Mouse (Mus musculus): ENCODE data around the gene Kiss1. TPM values are rescaled to one million over a fixed set of nuclear protein-coding genes. Genes with fewer than 3 reads are reported as not detected.

Kiss1 gene
- not detected in 2 replicates for polyA plus RNA-seq (2014; fragmentation: Nextera tagmentation; extraction: Ambion mirVana)

DNA sequence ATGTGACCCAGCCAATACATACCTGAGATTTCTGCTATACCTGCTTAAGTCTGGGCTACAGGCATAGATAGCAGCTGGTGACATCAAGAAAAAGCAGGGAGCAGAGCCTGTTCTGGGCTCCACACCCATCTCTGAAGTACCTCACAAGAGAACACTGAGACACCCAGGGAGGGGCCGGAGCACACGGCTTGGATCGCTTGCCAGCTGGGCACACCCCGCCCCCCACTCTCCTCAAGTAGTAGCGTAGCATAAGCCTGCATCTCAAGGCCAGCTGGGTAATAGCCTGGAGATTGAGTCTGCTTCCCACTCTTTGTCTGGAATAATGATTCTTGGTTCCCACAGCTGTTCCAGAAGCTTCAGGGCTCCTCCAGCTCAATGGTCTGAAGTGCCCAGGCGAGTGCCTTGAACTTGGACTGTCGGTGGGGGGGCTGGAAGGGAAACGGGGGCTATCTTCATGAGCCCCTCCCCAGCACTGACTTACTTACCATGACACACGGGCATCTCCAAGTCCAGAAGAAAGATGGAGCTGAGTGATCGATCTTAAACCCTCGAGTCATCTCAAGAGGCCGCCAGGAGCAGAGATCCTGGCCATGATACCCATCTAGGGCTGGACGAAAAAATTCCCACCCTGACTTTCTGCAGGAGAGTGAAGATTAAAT, at the start of gene Kiss1:
Gene Kiss1, plus strand, starts transcription at position 609 of the 659 bp plus-strand sequence.
- WGBS = 72% methylated on average over 13 of the region's 13 CpGs
- no peaks in the 10 kb centered on the region for H3K27me3 ChIP-seq (ENCODE audit: control insufficient read depth, insufficient read depth, low read length)
- H3K4me1 ChIP-seq (replicated peaks; ENCODE audit: control insufficient read depth, insufficient read depth, low read length) = no peaks in the 10 kb centered on the region
- ATAC-seq (ENCODE audit: low FRiP score) (no peak), DNase-seq (ENCODE audit: low spot score) (no peak)
- no peaks in the 10 kb centered on the region for H3K36me3 ChIP-seq (replicated peaks; ENCODE audit: control insufficient read depth, insufficient read depth)
- no peak within 1 kb of the TSS for H3K4me3 ChIP-seq (replicated peaks; ENCODE audit: low read length)
- H3K27ac ChIP-seq = no peak within 1 kb of the TSS
- H3K9me3 ChIP-seq (ENCODE audit: control insufficient read depth, low read length) = no peaks in the 10 kb centered on the region
- H3K9ac ChIP-seq = no peak within 1 kb of the TSS
- no peak within 1 kb of the TSS for H3K4me2 ChIP-seq (replicated peaks)

DNA sequence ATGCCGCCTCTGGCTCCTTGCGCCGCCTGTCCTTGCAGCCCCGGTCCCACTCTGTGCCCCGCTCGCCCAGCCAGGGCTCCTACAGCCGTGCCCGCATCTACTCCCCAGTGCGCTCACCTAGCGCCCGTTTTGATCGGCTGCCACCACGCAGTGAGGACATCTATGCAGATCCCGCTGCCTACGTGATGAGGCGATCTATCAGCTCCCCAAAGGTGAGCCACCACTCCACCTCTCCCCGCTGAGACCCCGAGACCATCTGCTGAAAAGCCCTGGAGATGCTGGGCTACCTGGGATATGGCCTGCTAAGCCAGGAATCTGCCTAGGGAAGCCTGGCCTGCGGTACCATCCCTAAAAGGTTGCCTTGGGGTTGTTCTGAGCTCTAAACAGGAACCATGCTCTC, 47.5 kb upstream of the Kiss1 start:
- no peaks in the 10 kb centered on the region for H3K9me3 ChIP-seq (ENCODE audit: control insufficient read depth, low read length)
- ATAC-seq (ENCODE audit: low FRiP score) = no peak
- H3K27ac ChIP-seq = no peak overlapping the region
- no peak overlapping the region for H3K4me2 ChIP-seq (replicated peaks)
- peaks cover 66% of the 10 kb centered on the region for H3K36me3 ChIP-seq (replicated peaks; ENCODE audit: control insufficient read depth, insufficient read depth)
- DNase-seq (ENCODE audit: low spot score) = no peak
- no peak overlapping the region for H3K4me3 ChIP-seq (replicated peaks; ENCODE audit: low read length)
- no peak overlapping the region for H3K9ac ChIP-seq
- H3K27me3 ChIP-seq (ENCODE audit: control insufficient read depth, insufficient read depth, low read length) = no peaks in the 10 kb centered on the region
- WGBS = 89% methylated on average over 19 of the region's 19 CpGs
- H3K4me1 ChIP-seq (replicated peaks; ENCODE audit: control insufficient read depth, insufficient read depth, low read length) = 0 out of 2 replicates have a peak, but pooled peaks cover 6% of the 10 kb centered on the region

DNA sequence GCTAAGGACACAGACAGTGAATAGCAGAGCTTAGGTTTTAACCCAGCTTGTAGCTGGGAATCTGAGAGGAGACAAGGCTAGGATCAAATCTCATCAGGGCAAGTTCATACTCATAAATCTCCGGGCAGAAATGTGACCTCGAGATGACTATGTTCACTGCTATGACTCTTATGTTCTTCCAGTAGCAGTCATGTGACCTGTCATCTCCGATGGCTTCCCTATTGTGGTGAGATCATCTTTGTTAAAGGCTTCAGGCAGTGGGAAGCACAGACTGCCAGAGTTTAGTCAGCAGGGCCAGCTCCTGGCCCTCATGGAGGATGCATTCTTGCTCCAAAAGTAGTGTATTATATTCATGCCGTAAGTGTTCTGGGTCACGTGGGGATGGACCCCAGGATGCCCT, 44.7 kb upstream of the Kiss1 start:
- no peak for ATAC-seq (ENCODE audit: low FRiP score)
- H3K9ac ChIP-seq = no peak overlapping the region
- H3K4me3 ChIP-seq (replicated peaks; ENCODE audit: low read length) = no peak overlapping the region
- no peaks in the 10 kb centered on the region for H3K9me3 ChIP-seq (ENCODE audit: control insufficient read depth, low read length)
- H3K4me2 ChIP-seq (replicated peaks) = no peak overlapping the region
- 61% methylated on average over 5 of the region's 5 CpGs for WGBS
- no peaks in the 10 kb centered on the region for H3K27me3 ChIP-seq (ENCODE audit: control insufficient read depth, insufficient read depth, low read length)
- DNase-seq (ENCODE audit: low spot score) = no peak
- no peak overlapping the region for H3K27ac ChIP-seq
- 0 out of 2 replicates have a peak, but pooled peaks cover 11% of the 10 kb centered on the region for H3K4me1 ChIP-seq (replicated peaks; ENCODE audit: control insufficient read depth, insufficient read depth, low read length)
- peaks cover 74% of the 10 kb centered on the region for H3K36me3 ChIP-seq (replicated peaks; ENCODE audit: control insufficient read depth, insufficient read depth)

DNA sequence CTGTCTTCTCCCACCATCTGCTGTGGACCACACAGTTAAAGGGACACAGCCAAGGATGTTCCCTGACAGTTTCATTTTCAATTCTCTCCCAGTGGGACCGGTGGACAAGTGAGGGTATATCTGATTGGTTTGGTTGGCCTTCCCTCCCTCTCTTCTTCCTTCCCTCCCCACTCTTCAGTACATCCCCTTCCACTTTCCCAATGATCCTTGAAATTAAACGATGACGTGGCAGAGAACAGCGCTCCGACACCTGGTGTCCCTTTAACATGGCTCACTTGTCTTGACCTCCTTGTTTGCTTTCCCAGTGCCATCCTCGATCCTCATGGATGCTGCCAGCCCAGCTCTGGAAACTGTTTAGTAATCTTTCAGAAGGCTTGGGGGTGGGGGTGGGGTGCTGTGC, 43.1 kb upstream of the Kiss1 start:
- 59% methylated on average over 6 of the region's 6 CpGs for WGBS
- H3K36me3 ChIP-seq (replicated peaks; ENCODE audit: control insufficient read depth, insufficient read depth) = peaks cover 74% of the 10 kb centered on the region
- no peak for ATAC-seq (ENCODE audit: low FRiP score)

DNA sequence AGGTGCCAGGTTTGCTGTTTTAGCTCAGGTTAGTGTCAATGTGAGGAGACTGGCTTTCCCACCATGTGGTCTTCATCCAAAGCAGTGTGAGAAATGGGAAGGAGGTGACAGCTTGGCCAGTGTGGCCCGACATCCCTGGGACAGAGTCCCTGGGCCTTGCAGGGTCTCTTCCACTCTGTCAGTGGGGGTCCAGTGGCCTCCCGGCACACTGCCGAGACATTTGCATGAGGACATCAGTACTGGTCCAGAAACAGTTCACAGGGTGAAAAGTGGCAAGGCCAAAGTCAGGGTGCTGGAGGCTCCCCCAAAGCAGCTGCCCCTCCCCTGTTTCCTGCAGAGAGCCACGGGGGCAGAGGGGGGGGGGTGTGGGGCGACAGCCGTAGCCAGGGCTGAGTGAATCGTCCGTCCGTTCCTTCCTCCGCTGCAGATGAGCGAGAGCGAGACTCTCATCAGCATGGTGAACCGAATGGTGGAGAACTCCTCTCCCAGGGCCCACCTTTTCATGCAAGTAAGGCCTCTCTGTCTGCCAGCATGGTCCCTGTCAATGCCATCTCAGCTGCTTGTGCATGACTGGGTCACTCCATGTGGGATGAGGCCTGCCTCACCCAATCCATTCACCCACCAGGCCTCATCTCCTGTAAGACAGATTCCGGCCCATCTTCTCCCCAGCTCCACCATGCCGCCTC, 42.6 kb upstream of the Kiss1 start:
- H3K36me3 ChIP-seq (replicated peaks; ENCODE audit: control insufficient read depth, insufficient read depth) = peaks cover 68% of the 10 kb centered on the region
- 61% methylated on average over 15 of the region's 15 CpGs for WGBS
- no peak for DNase-seq (ENCODE audit: low spot score)
- H3K9ac ChIP-seq = no peak overlapping the region
- 0 out of 2 replicates have a peak, but pooled peaks cover 11% of the 10 kb centered on the region for H3K4me1 ChIP-seq (replicated peaks; ENCODE audit: control insufficient read depth, insufficient read depth, low read length)
- ATAC-seq (ENCODE audit: low FRiP score) = peak; percentile 42; the same call in 1 of the 2 replicates
- no peaks in the 10 kb centered on the region for H3K9me3 ChIP-seq (ENCODE audit: control insufficient read depth, low read length)
- H3K4me3 ChIP-seq (replicated peaks; ENCODE audit: low read length) = no peak overlapping the region
- H3K27me3 ChIP-seq (ENCODE audit: control insufficient read depth, insufficient read depth, low read length) = no peaks in the 10 kb centered on the region
- H3K4me2 ChIP-seq (replicated peaks) = no peak overlapping the region
- H3K27ac ChIP-seq = peak overlapping the region; percentile 59

More for the DNA sequence above, 43.1 kb upstream of the Kiss1 start:
- no peak overlapping the region for H3K27ac ChIP-seq
- no peaks in the 10 kb centered on the region for H3K9me3 ChIP-seq (ENCODE audit: control insufficient read depth, low read length)
- H3K4me1 ChIP-seq (replicated peaks; ENCODE audit: control insufficient read depth, insufficient read depth, low read length) = 0 out of 2 replicates have a peak, but pooled peaks cover 11% of the 10 kb centered on the region
- H3K4me3 ChIP-seq (replicated peaks; ENCODE audit: low read length) = no peak overlapping the region
- no peak overlapping the region for H3K9ac ChIP-seq
- no peaks in the 10 kb centered on the region for H3K27me3 ChIP-seq (ENCODE audit: control insufficient read depth, insufficient read depth, low read length)
- DNase-seq (ENCODE audit: low spot score) = no peak
- no peak overlapping the region for H3K4me2 ChIP-seq (replicated peaks)

DNA sequence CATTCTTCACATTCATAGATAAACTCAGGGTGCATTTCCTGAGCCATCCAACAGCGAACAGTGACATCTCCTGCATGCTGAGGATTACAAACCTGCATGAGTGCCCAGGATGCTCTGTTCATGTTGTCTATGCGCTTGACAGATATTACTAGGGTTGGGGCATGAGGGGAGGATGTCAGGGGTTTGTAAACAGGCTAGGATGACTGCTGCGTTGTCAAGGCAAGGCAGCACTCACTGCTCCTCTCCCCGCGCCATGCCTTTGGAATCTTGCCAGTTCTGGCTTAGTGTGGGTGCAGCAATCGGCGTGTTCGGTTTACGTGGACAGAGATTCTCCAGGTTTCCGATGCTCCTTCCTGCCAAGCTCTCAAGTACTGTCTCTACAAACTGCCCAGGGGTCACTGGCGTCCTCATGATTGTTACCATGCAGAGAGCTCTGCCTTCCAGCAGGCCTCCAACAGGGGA, 42.0 kb upstream of the Kiss1 start:
- Histone ChIP-seq H3K9ac (no peak overlapping the region), H3K9me3 (ENCODE audit: control insufficient read depth, low read length) (no peaks in the 10 kb centered on the region), H3K4me1 (replicated peaks; ENCODE audit: control insufficient read depth, insufficient read depth, low read length) (0 out of 2 replicates have a peak, but pooled peaks cover 11% of the 10 kb centered on the region), H3K4me3 (replicated peaks; ENCODE audit: low read length) (no peak overlapping the region), H3K27me3 (ENCODE audit: control insufficient read depth, insufficient read depth, low read length) (no peaks in the 10 kb centered on the region), H3K27ac (0 out of 2 replicates have a peak overlapping the region, but pooled peaks have one; percentile 59), H3K36me3 (replicated peaks; ENCODE audit: control insufficient read depth, insufficient read depth) (peaks cover 64% of the 10 kb centered on the region), H3K4me2 (replicated peaks) (no peak overlapping the region)
- 58% methylated on average over 11 of the region's 11 CpGs for WGBS
- DNase-seq (ENCODE audit: low spot score) (no peak), ATAC-seq (ENCODE audit: low FRiP score) (peak; percentile 23; the same call in 1 of the 2 replicates)

DNA sequence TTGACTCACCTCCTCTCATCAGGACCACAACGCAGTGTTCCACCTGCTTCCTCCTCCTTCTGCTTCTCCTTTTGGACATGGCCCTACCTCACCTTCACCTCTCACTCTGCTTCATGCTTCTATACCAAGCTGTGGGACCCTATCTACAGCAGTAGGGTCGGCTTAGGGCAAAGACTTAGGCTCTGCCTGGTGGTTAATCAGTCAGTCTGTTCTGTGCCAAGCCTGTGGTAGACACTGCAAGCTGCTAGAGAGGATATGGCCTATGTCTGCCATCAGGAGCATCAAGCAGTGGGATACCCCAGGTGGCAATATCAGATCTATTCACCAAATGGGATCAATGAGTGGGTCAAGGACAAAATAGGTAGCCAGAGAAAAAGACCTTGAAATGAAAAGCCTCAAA, 41.1 kb upstream of the Kiss1 start:
- Histone ChIP-seq H3K9ac (no peak overlapping the region), H3K27ac (no peak overlapping the region), H3K4me2 (replicated peaks) (no peak overlapping the region), H3K4me3 (replicated peaks; ENCODE audit: low read length) (no peak overlapping the region), H3K9me3 (ENCODE audit: control insufficient read depth, low read length) (no peaks in the 10 kb centered on the region), H3K27me3 (ENCODE audit: control insufficient read depth, insufficient read depth, low read length) (no peaks in the 10 kb centered on the region), H3K36me3 (replicated peaks; ENCODE audit: control insufficient read depth, insufficient read depth) (peaks cover 65% of the 10 kb centered on the region), H3K4me1 (replicated peaks; ENCODE audit: control insufficient read depth, insufficient read depth, low read length) (0 out of 2 replicates have a peak, but pooled peaks cover 11% of the 10 kb centered on the region)
- WGBS = 96% methylated on average over 2 of the region's 2 CpGs
- no peak for DNase-seq (ENCODE audit: low spot score)
- ATAC-seq (ENCODE audit: low FRiP score) = no peak

DNA sequence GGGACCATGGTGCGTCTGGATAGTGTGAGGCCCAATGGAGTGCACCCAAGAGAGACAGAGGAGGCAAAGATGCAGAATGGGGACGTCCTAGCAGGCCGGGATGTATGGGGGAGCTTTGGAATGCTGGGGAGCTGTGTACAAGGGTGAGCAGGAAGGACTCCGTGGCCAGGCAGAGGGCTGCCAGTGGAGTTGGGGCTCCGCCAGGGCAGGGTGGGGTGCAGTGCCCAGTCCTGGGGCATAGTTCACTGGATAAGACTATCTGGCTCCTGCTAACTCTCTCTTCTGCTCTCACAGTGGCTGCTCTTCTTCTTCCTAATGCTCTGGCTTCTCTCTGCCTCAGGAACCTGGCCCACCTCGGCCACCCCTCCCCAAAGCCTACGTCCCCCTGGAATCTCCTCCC, 35.8 kb upstream of the Kiss1 start:
- no peak for ATAC-seq (ENCODE audit: low FRiP score)
- no peak overlapping the region for H3K9ac ChIP-seq
- DNase-seq (ENCODE audit: low spot score) = no peak
- no peaks in the 10 kb centered on the region for H3K4me1 ChIP-seq (replicated peaks; ENCODE audit: control insufficient read depth, insufficient read depth, low read length)
- H3K4me3 ChIP-seq (replicated peaks; ENCODE audit: low read length) = no peak overlapping the region
- H3K27me3 ChIP-seq (ENCODE audit: control insufficient read depth, insufficient read depth, low read length) = no peaks in the 10 kb centered on the region
- WGBS = 95% methylated on average over 7 of the region's 7 CpGs
- no peaks in the 10 kb centered on the region for H3K9me3 ChIP-seq (ENCODE audit: control insufficient read depth, low read length)
- no peak overlapping the region for H3K4me2 ChIP-seq (replicated peaks)
- H3K36me3 ChIP-seq (replicated peaks; ENCODE audit: control insufficient read depth, insufficient read depth) = peaks cover 73% of the 10 kb centered on the region
- H3K27ac ChIP-seq = no peak overlapping the region

DNA sequence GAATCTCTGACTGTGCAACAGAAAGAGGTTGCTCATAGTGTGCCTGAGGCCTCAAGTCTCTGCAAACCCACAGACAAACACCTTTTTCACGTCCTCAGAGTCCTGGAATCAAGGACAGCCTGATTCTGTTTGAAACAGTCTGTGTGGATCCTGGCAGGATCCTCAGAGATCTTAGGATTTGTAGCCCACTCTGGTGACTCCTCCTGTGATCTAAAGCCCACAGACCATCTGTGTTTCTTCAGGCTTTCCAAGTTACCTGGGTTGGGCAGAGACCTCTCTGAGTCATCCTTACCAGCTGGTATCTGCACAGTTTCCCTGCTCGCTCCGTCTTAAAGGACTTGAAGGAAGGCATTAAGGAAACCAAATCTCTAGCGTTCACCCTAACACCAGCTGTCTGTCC, 34.6 kb upstream of the Kiss1 start:
- WGBS = 95% methylated on average over 4 of the region's 4 CpGs
- no peaks in the 10 kb centered on the region for H3K9me3 ChIP-seq (ENCODE audit: control insufficient read depth, low read length)
- H3K27ac ChIP-seq = no peak overlapping the region
- no peak overlapping the region for H3K4me2 ChIP-seq (replicated peaks)
- DNase-seq (ENCODE audit: low spot score) = no peak
- no peaks in the 10 kb centered on the region for H3K27me3 ChIP-seq (ENCODE audit: control insufficient read depth, insufficient read depth, low read length)
- ATAC-seq (ENCODE audit: low FRiP score) = no peak
- peaks cover 64% of the 10 kb centered on the region for H3K36me3 ChIP-seq (replicated peaks; ENCODE audit: control insufficient read depth, insufficient read depth)
- no peaks in the 10 kb centered on the region for H3K4me1 ChIP-seq (replicated peaks; ENCODE audit: control insufficient read depth, insufficient read depth, low read length)
- no peak overlapping the region for H3K4me3 ChIP-seq (replicated peaks; ENCODE audit: low read length)
- H3K9ac ChIP-seq = no peak overlapping the region
